Mouse (Mus musculus) myocyte (in vitro differentiated cells): Measurements from ENCODE around the gene Pdlim5. TPM values are rescaled to one million over a fixed set of nuclear protein-coding genes. Genes with fewer than 3 reads are reported as not detected.

Experiments used
- H3K27me3 ChIP-seq: one replicate; pipeline ENCODE4 v1.6.1; 2011; ENCODE audit not compliant: control insufficient read depth, insufficient read depth, insufficient read length
- H3K36me3 ChIP-seq: one replicate; pipeline ENCODE4 v1.6.1; 2011; ENCODE audit not compliant: control insufficient read depth, insufficient read depth
- H3K4me2 ChIP-seq: one replicate; pipeline ENCODE4 v1.6.1; 2011; ENCODE audit warnings: low read depth, control low read depth
- H3K4me3 ChIP-seq: one replicate; pipeline ENCODE4 v1.5.1; 2011; ENCODE audit warnings: mild to moderate bottlenecking, control low read depth, moderate library complexity
- H3K79me2 ChIP-seq: one replicate; pipeline ENCODE4 v1.6.1; 2011; ENCODE audit not compliant: control insufficient read depth, insufficient read depth
- H3ac ChIP-seq: one replicate; pipeline ENCODE4 v1.6.1; 2011; ENCODE audit not compliant: control insufficient read depth, insufficient read length
- CEBPB ChIP-seq: IDR thresholded peaks from 2 replicates; pipeline ENCODE4 v1.6.1; 2011; ENCODE audit warnings: mild to moderate bottlenecking, moderate library complexity; ENCODE audit not compliant: poor library complexity, insufficient read depth, severe bottlenecking
- E2F4 ChIP-seq: IDR thresholded peaks from one replicate; pipeline ENCODE4 v1.6.1; 2011; ENCODE audit warnings: mild to moderate bottlenecking, control low read depth, moderate library complexity; ENCODE audit not compliant: insufficient read depth
- MAX ChIP-seq: IDR thresholded peaks from one replicate; pipeline ENCODE4 v1.6.1; 2011; ENCODE audit warnings: low read depth, mild to moderate bottlenecking, control low read depth
- MYOD1 ChIP-seq, 3 experiments: IDR thresholded peaks; one replicate each; pipeline ENCODE4 v1.6.1; 2011; ENCODE audit warnings: control low read depth in 2 of 3, low read depth in 2 of 3, mild to moderate bottlenecking in 2 of 3, moderate library complexity in 1 of 3; ENCODE audit not compliant: insufficient read length in 2 of 3, control insufficient read depth in 1 of 3
- MYOG ChIP-seq, 3 experiments: IDR thresholded peaks; one replicate each; pipeline ENCODE4 v1.6.1; 2011; ENCODE audit warnings: control low read depth in 2 of 3, low read depth in 2 of 3, mild to moderate bottlenecking in 2 of 3; ENCODE audit not compliant: insufficient read length in 2 of 3, control insufficient read depth in 1 of 3, insufficient read depth in 1 of 3
- POLR2A ChIP-seq: IDR thresholded peaks from one replicate; pipeline ENCODE4 v1.6.1; 2011; ENCODE audit warnings: low read depth, mild to moderate bottlenecking, control low read depth, moderate library complexity; ENCODE audit not compliant: insufficient read length
- POLR2AphosphoS2 ChIP-seq: IDR thresholded peaks from one replicate; pipeline ENCODE4 v1.6.1; 2011; ENCODE audit warnings: low read depth, control low read depth; ENCODE audit not compliant: insufficient read length
- REST ChIP-seq: IDR thresholded peaks from one replicate; pipeline ENCODE4 v1.6.1; 2011; ENCODE audit warnings: mild to moderate bottlenecking, control low read depth, moderate library complexity; ENCODE audit not compliant: insufficient read depth, insufficient read length
- SRF ChIP-seq: IDR thresholded peaks from one replicate; pipeline ENCODE4 v1.6.1; 2011; ENCODE audit warnings: low read depth; ENCODE audit not compliant: control insufficient read depth, insufficient read length
- TCF12 ChIP-seq: IDR thresholded peaks from one replicate; pipeline ENCODE4 v1.6.1; 2011; ENCODE audit warnings: mild to moderate bottlenecking, control low read depth; ENCODE audit not compliant: poor library complexity, insufficient read depth, severe bottlenecking
- TCF3 ChIP-seq: IDR thresholded peaks from one replicate; pipeline ENCODE4 v1.6.1; 2011; ENCODE audit warnings: low read depth, control low read depth; ENCODE audit not compliant: insufficient read length
- USF1 ChIP-seq: IDR thresholded peaks from one replicate; pipeline ENCODE4 v1.6.1; 2011; ENCODE audit warnings: low read depth, mild to moderate bottlenecking, control low read depth, moderate library complexity
- polyA plus RNA-seq: library from polyadenylated mRNA; unstranded; fragments of >200 nt; fragmentation: generic; extraction: Trizol; gene quantifications from one replicate; pipeline ENCODE4 v1.2.1, GENCODE M21; 2012; ENCODE audit warnings: missing spikeins

Gene Pdlim5
- polyA plus RNA-seq, 1 experiment: 63.4 TPM

DNA sequence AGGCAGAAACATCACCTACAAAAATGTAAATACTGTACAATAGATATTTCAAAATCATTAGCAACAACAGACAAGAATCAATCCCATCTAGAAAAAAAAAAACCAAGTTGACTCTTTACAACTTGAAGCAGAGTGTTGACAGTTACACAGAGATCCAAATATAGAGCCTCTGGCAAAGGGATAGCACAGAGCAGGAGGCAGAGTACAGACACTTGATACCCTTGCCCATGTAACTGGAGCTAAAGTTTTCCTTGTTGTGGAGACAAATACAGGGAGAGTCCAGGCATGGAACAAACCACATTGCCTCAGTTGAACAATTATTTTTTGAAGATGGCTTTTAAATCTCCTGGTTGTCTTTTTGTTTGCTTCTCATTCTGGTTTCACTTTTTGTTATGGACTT lies 15.4 kb upstream of the Pdlim5 start:
- no peak overlapping the region for H3ac ChIP-seq
- H3K79me2 ChIP-seq: no peaks in the 10 kb centered on the region
- TF ChIP-seq E2F4 (no peak), REST (no peak), MAX (no peak), SRF (no peak)
- no peaks in the 10 kb centered on the region for H3K27me3 ChIP-seq
- no peak overlapping the region for H3K4me3 ChIP-seq
- no peak overlapping the region for H3K4me2 ChIP-seq
- H3K36me3 ChIP-seq: no peaks in the 10 kb centered on the region

DNA sequence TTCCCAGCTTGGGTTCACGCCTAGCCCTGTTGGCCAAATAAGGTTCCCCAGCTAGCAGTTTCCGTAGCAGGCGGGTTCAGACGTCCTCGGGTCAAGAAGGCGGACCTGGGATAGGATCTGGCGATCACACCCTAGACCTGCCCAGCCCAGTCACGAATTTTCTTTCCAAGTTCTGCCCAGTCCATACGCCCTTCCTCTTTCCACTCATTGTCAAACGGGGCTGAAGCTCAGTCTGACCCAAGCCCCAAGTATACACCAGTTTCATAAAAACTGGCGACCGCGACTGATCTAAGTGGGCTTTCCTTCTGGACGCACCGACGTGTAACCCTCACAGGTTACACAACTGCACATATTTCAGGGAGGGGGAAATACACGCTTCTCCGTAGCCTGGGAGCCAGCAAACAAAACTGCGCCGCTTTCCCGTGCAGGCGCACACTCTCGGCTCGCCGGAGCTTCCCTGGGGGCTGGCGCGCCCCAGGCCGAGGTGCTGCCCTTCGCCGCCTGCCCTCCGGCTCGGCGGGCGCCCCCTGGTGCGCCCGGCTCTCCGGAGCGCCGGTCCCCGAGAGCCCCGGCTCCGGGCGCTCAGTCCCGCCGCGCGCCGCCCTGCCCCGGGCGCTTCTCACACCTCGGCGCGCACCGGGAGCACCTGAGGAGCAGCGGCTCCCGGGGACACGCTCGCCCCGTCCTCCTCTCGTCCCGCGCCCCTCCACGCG lies 544 bp downstream of the Pdlim5 start:
- H3ac ChIP-seq: peak overlapping the region; percentile 64
- no peak for TF ChIP-seq MYOD1 (IDR thresholded peaks at IDR 0.05; ENCODE audit: control insufficient read depth in 1 of 3, insufficient read length in 2 of 3, low read depth in 2 of 3)
- TF ChIP-seq MAX: no peak
- peak; percentile 99 for TF ChIP-seq SRF
- TF ChIP-seq POLR2AphosphoS2: peak; percentile 37
- peak; percentile 52 for TF ChIP-seq POLR2A
- H3K27me3 ChIP-seq: no peaks in the 10 kb centered on the region
- peaks cover 47% of the 10 kb centered on the region for H3K79me2 ChIP-seq
- H3K4me3 ChIP-seq: peak overlapping the region; percentile 60
- H3K4me2 ChIP-seq: peak overlapping the region; percentile 83
- peaks cover 14% of the 10 kb centered on the region for H3K36me3 ChIP-seq

DNA sequence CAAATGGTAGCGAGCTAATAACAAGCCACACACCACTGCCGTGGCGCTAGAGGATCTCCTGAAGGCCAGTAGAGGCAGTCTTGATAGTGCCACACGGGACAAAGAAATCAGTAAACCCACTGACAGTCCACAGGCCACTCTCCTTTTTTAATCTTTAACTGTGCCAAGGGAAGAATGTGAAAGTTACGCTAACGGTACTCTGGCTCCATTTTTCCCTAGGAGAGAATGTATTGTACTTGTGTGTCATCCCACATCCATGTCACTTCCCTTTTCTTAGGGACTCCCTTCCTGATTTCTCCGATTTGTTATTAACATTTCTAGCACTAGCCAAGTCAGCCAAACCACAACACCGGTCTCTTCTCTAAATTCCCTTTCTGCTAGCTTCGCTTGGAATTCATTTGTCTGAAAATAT lies 1.5 kb downstream of the Pdlim5 start:
- peaks cover 54% of the 10 kb centered on the region for H3K79me2 ChIP-seq
- H3K4me3 ChIP-seq: peak overlapping the region; percentile 60
- H3K36me3 ChIP-seq: peaks cover 15% of the 10 kb centered on the region
- no peaks in the 10 kb centered on the region for H3K27me3 ChIP-seq
- H3K4me2 ChIP-seq: peak overlapping the region; percentile 83
- no peak overlapping the region for H3ac ChIP-seq
- TF ChIP-seq TCF3: no peak
- no peak for TF ChIP-seq TCF12
- TF ChIP-seq SRF: no peak

DNA sequence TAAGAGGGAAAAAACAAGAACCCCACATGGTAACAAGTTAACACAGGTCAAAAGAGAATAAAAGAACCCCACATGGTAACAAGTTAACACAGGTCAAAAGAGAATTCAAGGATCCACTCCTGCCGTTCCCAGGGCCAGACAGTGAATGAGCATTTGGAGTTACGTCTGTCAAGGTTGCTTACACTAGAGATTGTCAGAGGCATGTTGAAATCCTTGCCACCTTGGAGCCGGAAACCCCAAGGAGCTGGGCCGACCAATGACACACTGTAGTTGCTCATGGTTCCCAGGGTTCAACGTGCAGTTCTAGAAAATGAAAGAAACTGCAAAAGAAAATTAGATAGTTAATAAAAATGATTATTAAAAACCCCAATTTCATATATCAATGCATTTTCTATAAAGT lies 4.0 kb downstream of the Pdlim5 start:
- TF ChIP-seq POLR2A (no peak), TCF3 (no peak), SRF (no peak), MAX (no peak), MYOD1 (IDR thresholded peaks at IDR 0.05; ENCODE audit: control insufficient read depth in 1 of 3, insufficient read length in 2 of 3, low read depth in 2 of 3) (no peak)
- Histone ChIP-seq H3K4me3 (no peak overlapping the region), H3K4me2 (no peak overlapping the region), H3K79me2 (peaks cover 78% of the 10 kb centered on the region), H3K36me3 (peaks cover 19% of the 10 kb centered on the region), H3ac (no peak overlapping the region), H3K27me3 (no peaks in the 10 kb centered on the region)

DNA sequence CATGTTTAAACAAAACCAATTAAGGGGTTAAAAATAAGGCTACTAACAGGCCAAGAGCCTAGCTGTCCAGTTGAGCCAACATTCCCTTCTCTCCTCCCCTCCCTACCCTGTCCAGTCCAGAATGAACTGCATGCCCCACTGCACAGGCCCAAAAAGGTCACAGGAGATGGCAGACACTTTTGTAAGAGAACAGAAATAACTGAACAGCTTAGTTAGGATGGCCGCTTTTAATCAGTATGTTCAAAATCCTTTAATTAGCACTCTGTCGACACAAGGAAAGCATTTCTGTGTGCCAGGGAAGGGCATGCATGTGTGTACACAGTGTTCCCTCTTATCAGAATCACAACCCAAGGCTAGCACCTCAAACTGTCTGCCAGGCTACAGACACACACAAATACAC lies 5.2 kb downstream of the Pdlim5 start:
- Histone ChIP-seq H3K36me3 (peaks cover 24% of the 10 kb centered on the region), H3ac (no peak overlapping the region), H3K79me2 (peaks cover 86% of the 10 kb centered on the region), H3K4me2 (no peak overlapping the region), H3K27me3 (no peaks in the 10 kb centered on the region), H3K4me3 (no peak overlapping the region)
- TF ChIP-seq MYOG (IDR thresholded peaks at IDR 0.05; ENCODE audit: control insufficient read depth in 1 of 3, insufficient read depth in 1 of 3, insufficient read length in 2 of 3, low read depth in 2 of 3) (no peak), MYOD1 (IDR thresholded peaks at IDR 0.05; ENCODE audit: control insufficient read depth in 1 of 3, insufficient read length in 2 of 3, low read depth in 2 of 3) (no peak), TCF3 (no peak), TCF12 (no peak), SRF (no peak), CEBPB (no peak), REST (no peak), E2F4 (no peak), USF1 (no peak), POLR2AphosphoS2 (no peak), MAX (no peak), POLR2A (no peak)

DNA sequence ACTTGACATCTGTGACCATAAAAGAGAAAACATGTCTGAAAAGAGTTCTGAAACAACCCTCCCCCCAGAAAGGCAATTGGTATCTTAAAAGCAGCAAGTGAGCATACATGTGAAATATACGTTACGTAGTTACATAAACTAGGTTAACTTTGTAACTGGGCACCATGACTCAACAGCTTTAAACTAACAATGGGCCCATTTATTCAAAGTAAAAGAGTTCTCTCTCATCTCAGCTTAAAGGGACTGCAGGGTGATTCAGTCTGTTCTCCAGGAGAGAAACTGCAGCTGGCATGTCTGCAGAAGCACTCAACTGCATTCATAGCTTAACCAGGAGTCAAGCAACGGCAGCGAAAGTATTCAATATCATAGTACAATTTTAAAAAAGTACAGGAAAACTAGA lies 7.3 kb downstream of the Pdlim5 start:
- no peak overlapping the region for H3ac ChIP-seq
- no peaks in the 10 kb centered on the region for H3K27me3 ChIP-seq
- H3K4me2 ChIP-seq: peak overlapping the region; percentile 28
- H3K4me3 ChIP-seq: no peak overlapping the region
- H3K79me2 ChIP-seq: peaks cover 93% of the 10 kb centered on the region
- TF ChIP-seq E2F4 (no peak), TCF12 (no peak), POLR2A (no peak), USF1 (no peak), POLR2AphosphoS2 (no peak), TCF3 (no peak), MAX (no peak), SRF (no peak), MYOG (IDR thresholded peaks at IDR 0.05; ENCODE audit: control insufficient read depth in 1 of 3, insufficient read depth in 1 of 3, insufficient read length in 2 of 3, low read depth in 2 of 3) (no peak)
- peaks cover 40% of the 10 kb centered on the region for H3K36me3 ChIP-seq
